Mouse (Mus musculus) kidney, postnatal 36 days (tissue): ENCODE measurements around the gene Col4a5.

ENCODE experiments used
- DNase-seq, 2 experiments: peaks; one replicate each; pipeline ENCODE4 v3.0.0; 2021 to 2022; ENCODE audit warnings: mixed read lengths in 2 of 2

Gene Col4a5

GRCm38 (mm10) chrX:141475110-141475509 lies at the start of gene Col4a5:
Gene Col4a5, plus strand, starts transcription at chrX:141475385.
- DNase-seq: peak; percentile 80 to 84

GRCm38 (mm10) chrX:141436780-141437179 lies 38.4 kb upstream of the Col4a5 start:
- DNase-seq: no peak

- DNase-seq: no peak
These were observed 35.8 kb upstream of the Col4a5 start for GRCm38 (mm10) chrX:141439423-141439822.

GRCm38 (mm10) chrX:141447936-141448335 lies 27.2 kb upstream of the Col4a5 start:
- no peak for DNase-seq

GRCm38 (mm10) chrX:141473470-141474302 lies 1.5 kb upstream of the Col4a5 start, which contains the start of gene Col4a6:
Gene Col4a6, minus strand, starts transcription at chrX:141474076.
- DNase-seq: peak in 1 of 2 experiments; percentile 15

- peak; percentile 9 to 39 for DNase-seq
These were observed 562 bp downstream of the Col4a5 start for GRCm38 (mm10) chrX:141475566-141476327.

- DNase-seq: no peak
These were observed 19.4 kb downstream of the Col4a5 start for GRCm38 (mm10) chrX:141494545-141494944.

- DNase-seq: no peak
These were observed 27.9 kb downstream of the Col4a5 start for GRCm38 (mm10) chrX:141503125-141503524.

- no peak for DNase-seq
These were observed 58.3 kb downstream of the Col4a5 start for GRCm38 (mm10) chrX:141533447-141533846.

GRCm38 (mm10) chrX:141547471-141547870 lies 72.3 kb downstream of the Col4a5 start:
- DNase-seq: no peak

GRCm38 (mm10) chrX:141590242-141590641 lies 115.1 kb downstream of the Col4a5 start:
- DNase-seq: peak; percentile 6 to 14

- DNase-seq: peak in 1 of 2 experiments; percentile 24
These were observed 246.5 kb downstream of the Col4a5 start for GRCm38 (mm10) chrX:141721725-141722124.

- peak in 1 of 2 experiments; percentile 28 for DNase-seq
These were observed 248.8 kb downstream of the Col4a5 start for GRCm38 (mm10) chrX:141723936-141724335.

- DNase-seq: no peak
These were observed 249.3 kb downstream of the Col4a5 start for GRCm38 (mm10) chrX:141724391-141724891.

- DNase-seq: peak in 1 of 2 experiments; percentile 36
These were observed 250.0 kb downstream of the Col4a5 start, which contains the start of gene Irs4 for GRCm38 (mm10) chrX:141724937-141725918. Gene Irs4, minus strand, starts transcription at chrX:141725263.

GRCm38 (mm10) chrX:141729570-141729969 lies 254.4 kb downstream of the Col4a5 start:
- no peak for DNase-seq
